Mouse (Mus musculus): Measurements from ENCODE around the gene Hck. TPM values are rescaled to one million over a fixed set of nuclear protein-coding genes. Genes with fewer than 3 reads are reported as not detected.

Hck gene
- total RNA-seq (2023) = 100 to 1,000 TPM; 142 to 161 TPM

GRCm38 (mm10) chr2:153108313-153109264, at the start of gene Hck:
Gene Hck (plus strand): TSS chr2:153108468.

GRCm38 (mm10) chr2:153065747-153066508, 42.3 kb upstream of the Hck start, which contains the start of gene Ccm2l:
Gene Ccm2l (plus strand): TSS chr2:153065955.

GRCm38 (mm10) chr2:153160844-153161683, 52.8 kb downstream of the Hck start, which contains the start of gene Tm9sf4:
Gene Tm9sf4 (plus strand): TSS chr2:153161303.

Other genes starting within 250 kb of the Hck start
- gene Mylk2, start 197.1 kb upstream of the Hck start, total RNA-seq (2023) = not detected
- not detected for gene Foxs1, start 175.3 kb upstream of the Hck start, total RNA-seq (2023)
- gene Dusp15, start 156.8 kb upstream of the Hck start, total RNA-seq (2023) = not detected
- gene Ttll9, start 146.0 kb upstream of the Hck start, total RNA-seq (2023) = not detected
- 10 to 100 TPM; 64.1 to 91.3 TPM for gene Pdrg1, start 93.0 kb upstream of the Hck start, total RNA-seq (2023)
- not detected for gene Xkr7, start 76.6 kb upstream of the Hck start, total RNA-seq (2023)
- not detected for gene Ccm2l, start 42.5 kb upstream of the Hck start, total RNA-seq (2023)
- 10 to 100 TPM; 71.6 to 71.8 TPM for gene Tm9sf4, start 52.8 kb downstream of the Hck start, total RNA-seq (2023)
- gene Tspyl3, start 117.0 kb downstream of the Hck start, total RNA-seq (2023) = 10 to 100 TPM; 17.9 to 19.4 TPM
- 10 to 100 TPM; 24.7 to 29.7 TPM for gene Plagl2, start 133.0 kb downstream of the Hck start, total RNA-seq (2023)
- 10 to 100 TPM; 34.0 to 37.9 TPM for gene Pofut1, start 133.1 kb downstream of the Hck start, total RNA-seq (2023)
- gene Kif3b, start 182.9 kb downstream of the Hck start, total RNA-seq (2023) = 10 to 100 TPM; 19.0 to 20.5 TPM
- 10 to 100 TPM; 49.8 to 52.1 TPM for gene Asxl1, start 237.4 kb downstream of the Hck start, total RNA-seq (2023)